Mouse (Mus musculus): ENCODE results near the gene Treh.

DNA sequence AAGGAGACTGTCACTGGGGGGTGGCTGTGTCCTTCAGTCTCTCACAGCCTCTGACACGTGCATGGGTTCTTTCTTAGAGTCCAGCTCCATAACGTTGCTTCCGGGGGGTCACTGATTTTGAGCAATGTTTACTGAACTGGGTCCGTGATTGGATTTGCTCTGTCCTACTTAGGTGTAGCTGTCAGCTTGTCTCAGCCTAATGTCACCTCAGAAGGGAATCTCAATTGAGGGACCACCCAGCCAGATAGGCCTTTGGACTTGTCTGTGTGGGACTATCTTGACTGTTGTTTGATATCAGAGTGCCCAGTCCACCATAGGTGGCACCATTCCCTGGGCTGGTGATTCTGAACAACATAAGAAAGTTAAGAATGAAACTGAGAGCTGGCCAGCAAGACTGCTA is 19.1 kb upstream of the Treh start:
- TF ChIP-seq CTCF (IDR thresholded peaks at IDR 0.05; ENCODE audit: extremely low read depth, insufficient read depth, low read length) (no peak), POLR2A (IDR thresholded peaks at IDR 0.05; ENCODE audit: extremely low read depth, insufficient read depth, low read length) (no peak)

Data from cortical plate, adult 2 months (tissue).